Mouse (Mus musculus) bone marrow, adult 2 months (tissue): ENCODE measurements at regions not wholly inside any gene's neighbourhood (a gene's known extent, or its start where the extent isn't known, plus 50 kb on each side); places are given as distances from the start of the nearest gene placed in this dataset.

ENCODE experiments used
- H3K27ac ChIP-seq: fragments of 200-500 bp; 2 replicates; pipeline ENCODE4 v1.5.1; 2012; ENCODE audit warnings: low read depth, mild to moderate bottlenecking, control low read depth, inconsistent platforms, low read length; ENCODE audit not compliant: control insufficient read depth, poor library complexity, insufficient read depth
- H3K4me1 ChIP-seq: fragments of 200-500 bp; 2 replicates; pipeline ENCODE4 v1.6.1; 2011; ENCODE audit warnings: low read length; ENCODE audit not compliant: control insufficient read depth, insufficient read depth
- H3K4me3 ChIP-seq: fragments of 200-500 bp; replicated peaks from 2 replicates; pipeline ENCODE3; 2011; ENCODE audit warnings: mild to moderate bottlenecking, low read depth, low read length, control low read depth; ENCODE audit not compliant: control insufficient read depth
- CTCF ChIP-seq: fragments of 200-500 bp; IDR thresholded peaks from 2 replicates; pipeline ENCODE4 v1.5.1; 2011; ENCODE audit warnings: low read length, control low read depth; ENCODE audit not compliant: control insufficient read depth, insufficient read depth
- POLR2A ChIP-seq: fragments of 200-500 bp; IDR thresholded peaks from 2 replicates; pipeline ENCODE4 v1.6.1; 2011; ENCODE audit warnings: low read depth, mild to moderate bottlenecking, control low read depth, low read length, borderline replicate concordance; ENCODE audit not compliant: control insufficient read depth
- WGBS: fragments of 180-500 bp; shearing (Covaris S2); methylation state at CpG from one replicate; pipeline ENCODE4 v1.1.7; 2018; 5-methylcytosine and 5-hydroxymethylcytosine counted together

- TF ChIP-seq CTCF (no peak), POLR2A (no peak)
- Histone ChIP-seq H3K4me3 (no peak overlapping the region), H3K27ac (no peak overlapping the region), H3K4me1 (no peaks in the 10 kb centered on the region)
- 54% methylated on average over 10 of the region's 10 CpGs for WGBS
Measured at GRCm38 (mm10) chr11:109048257-109049101, 95.7 kb downstream of the E030025P04Rik start.

GRCm38 (mm10) chr11:109047483-109048110 is 96.6 kb downstream of the E030025P04Rik start:
- no peak overlapping the region for H3K27ac ChIP-seq
- WGBS: 65% methylated on average over 4 of the region's 4 CpGs
- no peaks in the 10 kb centered on the region for H3K4me1 ChIP-seq
- TF ChIP-seq POLR2A: no peak
- TF ChIP-seq CTCF: no peak
- no peak overlapping the region for H3K4me3 ChIP-seq

GRCm38 (mm10) chr11:109046446-109046845 is 97.7 kb downstream of the E030025P04Rik start:
- H3K4me1 ChIP-seq: no peaks in the 10 kb centered on the region
- no peak for TF ChIP-seq CTCF
- TF ChIP-seq POLR2A: no peak

DNA sequence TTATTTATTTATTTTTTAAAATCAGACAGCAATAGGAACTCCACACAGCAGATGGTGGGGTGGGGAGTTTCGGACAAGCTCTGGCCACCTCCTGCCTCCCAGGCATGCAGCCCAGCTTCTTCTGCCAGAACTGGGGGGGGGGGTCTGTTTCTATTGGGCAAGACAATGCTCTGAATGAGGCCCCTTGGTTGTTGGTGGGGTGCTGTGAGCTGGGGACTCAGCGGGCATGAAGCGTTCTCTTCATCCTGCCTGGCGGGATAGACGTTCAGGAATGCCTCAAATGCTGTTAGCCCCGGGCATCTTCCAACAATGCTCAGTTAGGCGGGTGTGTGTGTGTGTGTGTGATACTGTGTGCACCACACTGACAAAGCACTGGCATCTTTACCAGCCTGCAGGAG is 103.7 kb downstream of the E030025P04Rik start:
- H3K4me3 ChIP-seq: no peak overlapping the region
- WGBS: 71% methylated on average over 7 of the region's 7 CpGs
- H3K4me1 ChIP-seq: no peaks in the 10 kb centered on the region
- no peak overlapping the region for H3K27ac ChIP-seq
- TF ChIP-seq POLR2A (no peak), CTCF (no peak)

More at GRCm38 (mm10) chr11:109046446-109046845, 97.7 kb downstream of the E030025P04Rik start:
- no peak overlapping the region for H3K27ac ChIP-seq
- WGBS: 24% methylated on average over 1 of the region's 1 CpGs
- no peak overlapping the region for H3K4me3 ChIP-seq

DNA sequence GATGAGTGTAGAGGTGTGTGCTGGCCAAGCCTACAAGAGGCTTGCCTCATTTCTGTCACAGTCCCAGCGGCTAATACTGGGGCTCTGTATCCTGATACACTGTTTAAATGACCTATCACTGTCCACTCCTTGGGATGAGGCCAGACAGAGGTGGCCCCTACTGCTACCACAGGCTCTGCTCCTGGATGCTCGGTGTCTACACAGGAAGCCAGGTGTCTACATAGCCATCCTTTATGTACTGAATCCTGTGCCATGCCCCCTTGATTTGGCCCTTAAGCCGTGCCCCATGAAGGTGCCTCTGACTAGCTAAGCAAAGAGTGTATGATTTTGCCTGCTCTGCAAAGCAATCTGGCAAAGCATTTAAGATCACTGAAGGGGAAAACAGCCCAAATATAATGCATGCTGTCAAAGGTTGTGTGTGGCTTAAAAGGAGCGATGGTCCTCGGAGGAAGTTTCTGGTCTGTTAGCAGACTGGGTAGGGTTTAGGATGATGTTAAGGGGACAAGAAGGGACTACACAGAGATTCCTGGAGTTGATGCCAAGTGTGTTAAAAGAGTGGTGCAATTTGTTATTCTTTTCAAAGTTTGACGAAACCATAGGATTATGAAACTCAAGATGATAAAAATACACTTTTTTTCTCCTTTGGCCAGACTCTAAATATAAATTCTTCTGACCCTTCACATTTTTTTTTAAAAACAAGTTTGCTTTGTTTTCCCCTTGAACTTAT is 104.2 kb downstream of the E030025P04Rik start:
- no peak overlapping the region for H3K27ac ChIP-seq
- no peak for TF ChIP-seq POLR2A
- no peak for TF ChIP-seq CTCF
- H3K4me1 ChIP-seq: no peaks in the 10 kb centered on the region
- WGBS: 81% methylated on average over 6 of the region's 6 CpGs
- no peak overlapping the region for H3K4me3 ChIP-seq

DNA sequence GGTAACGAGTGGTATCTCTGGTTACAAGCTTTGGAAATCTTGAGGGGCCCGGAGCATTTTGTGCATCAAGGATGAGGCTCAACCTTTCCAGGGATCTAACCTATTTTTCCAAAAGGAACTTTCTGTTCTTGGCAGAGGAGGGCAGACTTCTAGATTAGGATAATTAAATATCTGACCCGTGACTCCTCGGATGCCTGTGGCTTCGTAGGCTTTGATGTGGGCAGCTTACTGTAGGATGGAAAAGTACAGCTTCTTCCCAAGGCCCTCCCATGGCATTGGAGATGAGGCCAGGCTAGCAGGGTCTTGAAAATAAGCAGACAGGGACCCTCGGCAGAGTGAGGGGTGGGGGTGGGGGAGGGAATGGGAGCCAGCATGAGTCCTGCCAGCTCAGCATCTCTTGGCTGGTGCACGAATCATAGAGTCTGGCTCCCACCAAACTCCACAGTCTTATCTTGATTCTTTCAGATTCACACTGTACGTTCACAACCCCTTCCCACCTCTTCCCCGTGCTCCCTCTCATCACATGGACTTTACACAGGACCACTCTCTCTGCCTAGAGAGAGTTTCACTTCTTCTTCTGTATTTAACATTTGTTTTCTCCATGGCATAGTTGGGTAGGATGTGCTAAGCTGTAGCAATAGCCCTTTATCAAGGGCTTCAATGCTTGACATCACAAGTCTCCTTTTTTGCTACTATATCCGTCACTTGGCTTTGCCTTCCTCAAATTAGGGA is 104.9 kb downstream of the E030025P04Rik start:
- WGBS: 69% methylated on average over 10 of the region's 10 CpGs
- TF ChIP-seq POLR2A (no peak), CTCF (no peak)
- H3K27ac ChIP-seq: no peak overlapping the region
- H3K4me3 ChIP-seq: no peak overlapping the region
- H3K4me1 ChIP-seq: no peaks in the 10 kb centered on the region

DNA sequence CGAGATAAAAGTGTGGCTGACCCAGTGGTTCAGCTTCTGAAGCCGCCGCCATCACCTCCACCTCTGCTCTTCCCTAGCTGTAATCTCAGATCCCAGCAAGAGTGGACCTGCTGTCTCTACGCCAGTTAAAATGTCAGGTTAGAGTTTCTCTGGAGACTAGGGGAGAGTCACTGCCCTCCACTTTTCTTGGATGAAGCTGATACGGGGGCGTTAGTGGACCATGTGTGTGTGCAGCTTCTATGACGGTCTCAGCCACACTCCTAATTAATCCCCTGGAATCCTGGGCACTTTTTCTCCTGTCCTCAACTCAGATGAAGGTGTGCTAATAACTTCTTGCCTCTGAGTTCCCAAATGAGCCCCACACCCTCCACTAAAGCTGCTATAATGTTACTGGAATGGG is 106.0 kb downstream of the E030025P04Rik start:
- Histone ChIP-seq H3K4me1 (no peaks in the 10 kb centered on the region), H3K27ac (no peak overlapping the region), H3K4me3 (no peak overlapping the region)
- WGBS: 86% methylated on average over 7 of the region's 7 CpGs
- TF ChIP-seq CTCF (no peak), POLR2A (no peak)

DNA sequence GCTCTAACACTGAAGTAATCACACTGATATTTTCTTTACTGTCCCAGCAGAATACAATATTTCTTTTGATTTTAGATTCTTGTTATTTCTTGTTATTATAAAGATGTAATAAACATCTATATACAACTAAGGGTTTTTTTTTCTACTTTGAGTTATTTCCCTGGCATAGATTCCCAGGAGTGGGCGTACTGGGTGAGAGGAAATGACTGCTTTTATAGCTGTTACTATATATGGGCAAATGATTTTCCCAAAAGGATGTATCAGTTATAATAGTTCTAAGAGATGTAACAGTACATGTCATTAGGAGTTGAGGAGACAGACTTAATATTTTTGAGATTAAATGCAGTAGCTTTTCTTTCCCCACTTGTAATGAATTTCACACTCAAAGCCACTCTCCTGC is 109.6 kb downstream of the E030025P04Rik start:
- no peak overlapping the region for H3K27ac ChIP-seq
- whole genome bisulfite sequencing: 64% methylated on average over 1 of the region's 1 CpGs
- TF ChIP-seq CTCF: no peak
- no peak for TF ChIP-seq POLR2A
- H3K4me1 ChIP-seq: no peaks in the 10 kb centered on the region
- no peak overlapping the region for H3K4me3 ChIP-seq
